Mouse (Mus musculus) R1 (cell line): ENCODE measurements at regions not wholly inside any gene's neighbourhood (a gene's known extent, or its start where the extent isn't known, plus 50 kb on each side); places are given as distances from the start of the nearest gene placed in this dataset.

Experiments used
- DNase-seq: peaks from one replicate; pipeline ENCODE4 v3.0.0-alpha.2; 2018; ENCODE audit warnings: low read depth, low spot score

- DNase-seq: no peak
Measured at GRCm38 (mm10) chr3:39571444-39572237, 684.9 kb downstream of the Fat4 start.

GRCm38 (mm10) chr3:39575200-39575599, 688.5 kb downstream of the Fat4 start:
- no peak for DNase-seq

DNA sequence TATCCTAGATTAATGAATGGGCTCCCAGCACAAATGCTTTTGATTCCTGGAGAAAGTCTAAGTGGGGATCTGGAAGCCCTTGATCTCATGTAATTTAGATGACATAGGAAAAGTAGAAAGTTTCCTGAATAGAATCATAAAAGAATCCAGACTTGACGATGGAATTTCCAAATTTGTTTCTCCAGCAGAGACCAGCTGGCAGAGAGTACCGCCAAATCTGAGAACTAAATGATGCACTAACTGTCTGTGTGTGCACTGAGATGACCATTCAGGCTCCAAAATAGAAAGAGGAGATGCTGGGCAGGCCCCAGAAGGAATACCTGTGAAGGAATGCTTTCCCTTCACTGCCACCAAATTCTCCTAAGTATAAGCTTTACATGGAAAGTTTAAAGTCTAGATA, 704.6 kb downstream of the Fat4 start:
- DNase-seq: no peak

DNA sequence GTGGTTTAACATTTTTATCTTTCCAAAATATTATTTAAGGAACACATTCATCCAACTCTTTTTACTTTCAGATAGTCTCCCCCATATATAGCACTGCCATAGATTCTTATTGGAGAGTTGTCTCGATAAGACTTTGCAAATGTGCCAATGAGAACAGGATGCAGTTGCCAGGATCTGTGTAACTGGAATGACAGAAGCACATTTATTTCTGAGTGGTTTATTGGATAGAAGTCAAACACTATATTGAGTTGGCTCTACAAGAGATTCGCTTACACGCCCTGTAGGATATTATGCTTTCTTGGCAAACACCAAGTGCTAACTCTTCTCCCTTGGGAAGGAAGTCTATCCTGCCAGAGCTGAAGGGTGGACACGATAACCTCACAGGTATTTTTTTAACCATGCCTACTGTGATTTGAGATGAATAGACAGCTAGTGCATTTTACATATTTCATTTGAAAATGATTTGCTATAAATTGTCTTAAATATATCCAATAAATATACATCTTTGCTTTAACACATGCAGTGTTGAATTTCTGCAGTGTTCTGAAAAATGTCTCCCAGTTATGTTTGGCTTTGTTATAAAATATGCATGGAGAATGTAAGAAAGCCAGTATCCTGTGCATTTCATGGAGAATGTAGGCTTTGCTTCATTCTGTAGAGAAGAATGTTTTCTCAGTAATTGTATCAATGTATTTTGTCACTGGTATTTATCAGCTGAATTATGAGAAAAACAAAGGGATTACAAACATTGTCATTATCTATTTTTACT, 705.8 kb downstream of the Fat4 start:
- no peak for DNase-seq

DNA sequence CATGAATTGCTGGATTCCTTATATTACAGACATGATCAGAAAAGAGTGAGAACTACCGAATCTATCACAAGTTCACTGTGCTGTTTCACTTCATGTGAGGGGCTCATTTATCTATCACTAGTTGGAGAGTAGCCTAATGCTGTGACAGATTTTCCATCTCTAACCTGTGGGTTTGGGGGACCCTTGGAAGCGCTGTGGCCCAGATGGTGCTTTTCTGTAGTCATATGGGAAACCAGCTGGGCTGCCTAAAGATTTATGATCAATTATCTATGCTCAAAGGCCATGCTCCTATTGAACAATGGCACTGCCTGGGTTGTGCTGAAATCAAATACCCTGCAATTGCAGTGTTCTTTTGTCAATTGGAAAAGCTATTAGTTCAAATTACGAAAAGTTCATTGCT, 723.2 kb downstream of the Fat4 start:
- DNase-seq: no peak

GRCm38 (mm10) chr3:39612408-39612807, 725.7 kb downstream of the Fat4 start:
- no peak for DNase-seq

DNA sequence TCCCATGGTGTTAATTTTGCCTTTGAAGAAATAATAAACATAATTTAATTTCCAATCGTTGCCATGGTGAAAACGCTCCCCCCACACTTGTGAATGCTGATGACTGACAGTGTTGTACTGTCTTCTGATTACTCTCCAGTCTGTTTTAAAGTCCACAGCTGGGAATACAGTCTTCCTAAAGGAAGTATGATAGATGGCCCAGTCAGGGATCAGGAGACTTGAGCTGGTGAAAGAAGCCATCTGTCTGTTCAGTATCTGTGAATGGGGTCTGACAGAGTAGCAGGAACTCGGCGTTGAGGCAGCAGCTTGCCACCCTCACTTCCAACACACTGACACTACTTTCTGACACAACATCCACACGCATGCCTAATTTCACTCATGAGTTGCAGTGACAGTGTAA, 751.2 kb downstream of the Fat4 start:
- no peak for DNase-seq

GRCm38 (mm10) chr3:39643194-39643593, 756.5 kb downstream of the Fat4 start:
- no peak for DNase-seq

GRCm38 (mm10) chr3:39666817-39667216, 780.1 kb downstream of the Fat4 start:
- DNase-seq: no peak

DNA sequence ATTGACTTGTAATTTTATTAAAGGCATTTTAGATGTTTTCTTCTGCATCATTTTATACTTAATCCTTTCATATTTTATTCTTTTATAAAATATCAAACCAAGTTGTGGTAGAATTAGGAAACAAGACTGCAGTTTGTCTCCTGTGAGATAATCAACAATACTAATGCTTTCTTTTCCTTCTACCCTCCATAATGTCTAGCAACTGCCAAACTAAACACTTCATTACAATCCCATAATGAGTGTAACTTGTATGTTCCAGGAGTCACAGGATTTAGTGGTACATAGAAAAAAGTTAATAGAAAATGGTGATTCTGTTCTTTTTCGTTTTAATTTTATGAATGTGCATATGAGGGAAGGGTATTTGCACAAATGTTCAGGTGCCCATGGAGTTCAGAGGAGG, 782.4 kb downstream of the Fat4 start:
- DNase-seq: no peak

DNA sequence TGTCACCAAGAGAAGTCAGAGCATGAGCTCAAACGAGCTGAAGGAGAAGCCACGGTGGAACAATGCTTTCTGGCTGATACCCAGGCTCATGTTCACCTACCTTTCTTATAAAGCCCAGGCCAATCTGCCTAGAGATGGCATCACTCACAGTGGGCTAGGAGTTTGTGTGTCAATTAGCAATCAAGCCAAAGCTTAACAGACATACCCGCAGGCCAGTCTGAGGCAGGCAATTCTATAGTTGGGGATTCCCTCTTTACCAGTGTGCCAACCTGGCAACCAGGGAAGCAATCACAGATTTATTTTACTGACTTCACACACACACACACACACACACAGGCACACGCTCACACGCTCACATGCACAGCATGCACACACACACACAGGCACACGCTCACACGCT, 787.3 kb downstream of the Fat4 start:
- no peak for DNase-seq

- DNase-seq: no peak
Measured at GRCm38 (mm10) chr3:39674927-39675326, 788.2 kb downstream of the Fat4 start.

- peak; percentile 31 for DNase-seq
Measured at GRCm38 (mm10) chr3:39705610-39706009, 818.9 kb downstream of the Fat4 start.

GRCm38 (mm10) chr3:39712795-39713709, 818.0 kb upstream of the Intu start:
- no peak for DNase-seq

DNA sequence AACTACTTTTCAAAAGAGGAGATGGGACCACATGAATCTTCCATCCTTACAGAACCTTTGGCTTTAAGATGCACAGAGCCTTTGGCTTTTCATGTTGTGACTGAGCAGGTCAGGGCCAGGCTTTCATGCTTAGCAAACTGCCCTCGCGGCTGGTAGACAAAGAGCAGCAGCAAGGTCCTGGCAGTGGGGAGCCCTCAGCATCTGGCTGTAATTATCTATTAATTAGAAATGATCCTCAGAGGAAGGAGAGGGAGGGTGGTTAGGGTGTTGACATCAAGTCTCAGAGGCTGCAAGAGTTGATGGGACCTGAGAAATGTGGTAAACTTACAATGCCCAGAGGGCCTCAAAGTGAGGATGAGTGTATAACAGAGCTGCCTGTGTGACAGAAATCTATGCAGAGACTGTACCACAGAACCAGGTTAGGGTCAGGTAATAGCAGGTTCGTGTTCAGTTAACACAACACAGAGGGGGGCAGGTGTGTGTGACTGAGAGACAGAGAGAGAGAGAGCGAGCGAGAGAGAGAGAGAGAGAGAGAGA, 817.0 kb upstream of the Intu start:
- no peak for DNase-seq

DNA sequence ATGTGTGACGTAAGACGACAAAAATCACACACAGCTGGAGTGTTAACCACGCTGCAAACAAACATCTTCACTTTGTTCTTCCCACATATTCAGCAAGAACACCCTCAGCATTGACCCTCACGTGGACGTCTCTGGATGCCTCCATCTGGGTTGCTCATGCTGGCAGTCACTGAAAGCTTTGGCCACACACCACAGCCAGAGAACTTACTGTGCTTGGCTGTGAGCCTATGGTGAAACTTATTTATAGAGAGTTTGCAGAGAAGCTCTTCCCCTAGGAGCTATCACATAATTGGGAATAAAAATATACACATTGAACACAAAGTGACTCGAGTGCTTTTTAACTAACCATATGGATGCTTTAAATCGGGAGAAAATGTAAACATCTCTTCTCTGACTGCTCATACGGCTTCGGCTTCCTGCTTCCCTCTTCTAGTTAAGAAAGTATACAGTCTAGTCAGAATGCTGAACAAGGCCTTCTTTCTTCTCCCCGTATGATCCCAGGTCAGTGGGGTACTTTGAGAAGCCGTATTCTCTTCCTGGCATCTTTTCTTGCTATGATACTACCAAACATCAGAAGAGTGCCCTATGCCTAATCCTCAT, 812.0 kb upstream of the Intu start:
- no peak for DNase-seq

DNA sequence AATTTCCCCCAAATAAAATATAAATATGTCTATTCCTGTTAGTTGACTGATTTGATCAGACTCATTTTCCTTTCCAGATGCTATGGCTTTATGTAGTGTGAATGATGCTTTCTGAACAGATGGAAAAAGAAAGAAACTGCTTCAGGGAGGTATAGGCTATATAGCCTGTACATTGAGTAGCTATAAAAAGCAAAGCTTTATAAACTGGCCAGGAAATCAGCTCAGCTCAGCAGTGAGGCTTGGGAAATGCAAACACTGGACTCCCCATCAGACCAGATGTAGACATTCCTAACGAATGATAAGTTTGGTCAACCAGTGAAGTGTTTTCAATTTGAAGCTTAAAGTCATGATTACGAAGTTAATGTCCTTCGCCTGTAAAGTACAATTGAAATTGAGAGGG, 805.3 kb upstream of the Intu start:
- DNase-seq: no peak

DNA sequence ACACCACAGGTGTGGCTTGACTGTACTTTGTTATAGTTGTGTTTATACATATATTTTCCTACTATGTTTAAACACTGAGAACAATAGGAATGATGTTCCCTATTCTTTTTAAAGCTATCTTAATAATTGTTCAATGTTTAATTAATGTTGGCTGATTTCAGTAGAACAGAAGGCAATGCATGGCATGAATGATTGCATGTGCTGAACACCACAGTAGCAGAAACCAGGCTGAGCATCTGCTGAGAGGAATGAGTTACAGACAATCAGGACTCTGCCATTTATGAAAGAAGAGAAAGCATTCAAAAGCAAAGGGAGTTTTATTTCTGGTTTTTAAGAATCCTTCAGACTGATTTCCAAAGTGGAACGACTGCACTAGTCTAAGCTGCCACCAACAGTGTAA, 794.4 kb upstream of the Intu start:
- DNase-seq: no peak

DNA sequence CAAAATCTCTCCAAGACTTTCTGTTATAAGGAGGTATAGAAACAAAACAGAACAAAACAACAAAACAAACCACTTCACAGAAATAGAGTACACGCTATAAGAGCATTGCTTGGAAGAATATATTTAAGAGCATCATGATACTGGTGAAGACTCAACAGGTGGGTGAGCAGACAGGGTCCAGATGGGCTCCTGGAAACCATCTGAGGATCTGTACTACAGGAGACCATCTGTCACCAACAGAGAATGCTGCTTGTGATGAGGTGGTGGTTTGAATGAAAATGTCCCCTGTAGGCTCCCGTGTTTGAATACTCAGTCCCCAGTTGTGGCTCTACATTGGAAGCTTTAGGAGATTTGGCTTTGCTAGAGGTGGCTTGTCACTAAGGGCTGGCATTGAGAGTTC, 785.1 kb upstream of the Intu start:
- no peak for DNase-seq

DNA sequence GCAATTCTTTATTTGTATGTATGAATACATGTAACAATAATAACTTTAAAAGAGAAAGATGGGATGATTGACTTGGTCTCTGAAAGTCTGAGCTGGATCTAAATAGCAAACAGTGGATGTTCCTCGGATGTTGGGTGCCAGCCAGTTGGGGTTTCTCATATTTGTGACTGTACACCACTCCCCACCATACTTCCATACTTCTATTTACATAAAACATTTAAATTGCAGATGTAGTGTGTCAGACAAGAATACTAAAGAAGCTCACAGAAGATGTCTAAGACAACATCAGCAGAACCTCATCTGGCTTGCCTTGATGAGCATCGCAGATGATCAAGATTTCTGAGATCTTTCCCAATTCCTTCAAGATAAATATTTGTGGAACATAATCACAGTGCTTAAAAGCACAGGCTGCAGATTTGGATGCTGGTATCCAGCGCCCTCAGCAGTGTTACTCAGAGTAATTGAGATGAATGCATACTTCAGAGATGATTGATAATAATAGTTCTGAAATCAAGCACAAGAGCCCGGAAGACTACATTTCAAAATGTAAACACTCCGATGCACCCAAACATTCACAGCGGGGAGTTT, 762.0 kb upstream of the Intu start:
- DNase-seq: no peak
